Mouse (Mus musculus): ENCODE results near the gene Gm20509. TPM values are rescaled to one million over a fixed set of nuclear protein-coding genes. Genes with fewer than 3 reads are reported as not detected.
"Not testable (repeated sequence)": the region's sequence is repeated elsewhere in the genome, so short reads cannot be mapped to it uniquely, and the experiment has no call there.

The Gm20509 gene
- total RNA-seq, 2 experiments from 2014 or later, result not detected

GRCm38 (mm10) chr9:73094580-73094979 is 7.7 kb upstream of the Gm20509 start:
- no peak for ATAC-seq (replicated peaks; ENCODE audit: low FRiP score, poor library complexity, severe bottlenecking)

- ATAC-seq (replicated peaks; ENCODE audit: low FRiP score, poor library complexity, severe bottlenecking), result no peak
These were observed 4.4 kb upstream of the Gm20509 start for GRCm38 (mm10) chr9:73097898-73098297.

- ATAC-seq (replicated peaks; ENCODE audit: low FRiP score, poor library complexity, severe bottlenecking), result no peak
These were observed 734 bp upstream of the Gm20509 start, which contains the start of gene Khdc3 for GRCm38 (mm10) chr9:73101536-73101935. Gene Khdc3, plus strand, starts transcription at chr9:73101836.

GRCm38 (mm10) chr9:73103159-73103879 is 1.0 kb downstream of the Gm20509 start:
- ATAC-seq (replicated peaks; ENCODE audit: low FRiP score, poor library complexity, severe bottlenecking), result no peak

- no peak for ATAC-seq (replicated peaks; ENCODE audit: low FRiP score, poor library complexity, severe bottlenecking)
These were observed 1.6 kb downstream of the Gm20509 start for GRCm38 (mm10) chr9:73103880-73104198.

- ATAC-seq (replicated peaks; ENCODE audit: low FRiP score, poor library complexity, severe bottlenecking), result no peak
These were observed 2.9 kb downstream of the Gm20509 start for GRCm38 (mm10) chr9:73105141-73105540.

- ATAC-seq (replicated peaks; ENCODE audit: low FRiP score, poor library complexity, severe bottlenecking), result no peak
These were observed 3.5 kb downstream of the Gm20509 start for GRCm38 (mm10) chr9:73105771-73106170.

- ATAC-seq (replicated peaks; ENCODE audit: low FRiP score, poor library complexity, severe bottlenecking), result peak; percentile 94
These were observed 10.9 kb downstream of the Gm20509 start, which contains the start of gene Rsl24d1 for GRCm38 (mm10) chr9:73112919-73113906. Gene Rsl24d1, plus strand, starts transcription at chr9:73113426.

- not testable (repeated sequence) for ATAC-seq (replicated peaks; ENCODE audit: low FRiP score, poor library complexity, severe bottlenecking)
These were observed 14.4 kb downstream of the Gm20509 start for GRCm38 (mm10) chr9:73116704-73117103.

- no peak for ATAC-seq (replicated peaks; ENCODE audit: low FRiP score, poor library complexity, severe bottlenecking)
These were observed 15.7 kb downstream of the Gm20509 start for GRCm38 (mm10) chr9:73118012-73118411.

- ATAC-seq (replicated peaks; ENCODE audit: low FRiP score, poor library complexity, severe bottlenecking), result no peak
These were observed 19.5 kb downstream of the Gm20509 start for GRCm38 (mm10) chr9:73121735-73122134.

- no peak for ATAC-seq (replicated peaks; ENCODE audit: low FRiP score, poor library complexity, severe bottlenecking)
These were observed 22.8 kb downstream of the Gm20509 start for GRCm38 (mm10) chr9:73125043-73125570.

GRCm38 (mm10) chr9:73127457-73127856 is 25.2 kb downstream of the Gm20509 start:
- no peak for ATAC-seq (replicated peaks; ENCODE audit: low FRiP score, poor library complexity, severe bottlenecking)

GRCm38 (mm10) chr9:73129875-73130274 is 27.6 kb downstream of the Gm20509 start:
- no peak for ATAC-seq (replicated peaks; ENCODE audit: low FRiP score, poor library complexity, severe bottlenecking)

- no peak for ATAC-seq (replicated peaks; ENCODE audit: low FRiP score, poor library complexity, severe bottlenecking)
These were observed 28.3 kb downstream of the Gm20509 start for GRCm38 (mm10) chr9:73130529-73130928.

- no peak for ATAC-seq (replicated peaks; ENCODE audit: low FRiP score, poor library complexity, severe bottlenecking)
These were observed 35.1 kb downstream of the Gm20509 start for GRCm38 (mm10) chr9:73137341-73137886.

- ATAC-seq (replicated peaks; ENCODE audit: low FRiP score, poor library complexity, severe bottlenecking), result no peak
These were observed 52.1 kb downstream of the Gm20509 start for GRCm38 (mm10) chr9:73154347-73154746.

- 0 out of 2 replicates have a peak, but pooled peaks have one; percentile 49 for ATAC-seq (replicated peaks; ENCODE audit: low FRiP score, poor library complexity, severe bottlenecking)
These were observed 55.7 kb downstream of the Gm20509 start for GRCm38 (mm10) chr9:73157968-73158367.

GRCm38 (mm10) chr9:73159265-73159664 is 57.0 kb downstream of the Gm20509 start:
- ATAC-seq (replicated peaks; ENCODE audit: low FRiP score, poor library complexity, severe bottlenecking), result no peak

Data from erythroid progenitor cell, adult 5-6 weeks (primary cell).